ENCODE assay signal across 20 mouse cellular contexts in the genomic region with DNA sequence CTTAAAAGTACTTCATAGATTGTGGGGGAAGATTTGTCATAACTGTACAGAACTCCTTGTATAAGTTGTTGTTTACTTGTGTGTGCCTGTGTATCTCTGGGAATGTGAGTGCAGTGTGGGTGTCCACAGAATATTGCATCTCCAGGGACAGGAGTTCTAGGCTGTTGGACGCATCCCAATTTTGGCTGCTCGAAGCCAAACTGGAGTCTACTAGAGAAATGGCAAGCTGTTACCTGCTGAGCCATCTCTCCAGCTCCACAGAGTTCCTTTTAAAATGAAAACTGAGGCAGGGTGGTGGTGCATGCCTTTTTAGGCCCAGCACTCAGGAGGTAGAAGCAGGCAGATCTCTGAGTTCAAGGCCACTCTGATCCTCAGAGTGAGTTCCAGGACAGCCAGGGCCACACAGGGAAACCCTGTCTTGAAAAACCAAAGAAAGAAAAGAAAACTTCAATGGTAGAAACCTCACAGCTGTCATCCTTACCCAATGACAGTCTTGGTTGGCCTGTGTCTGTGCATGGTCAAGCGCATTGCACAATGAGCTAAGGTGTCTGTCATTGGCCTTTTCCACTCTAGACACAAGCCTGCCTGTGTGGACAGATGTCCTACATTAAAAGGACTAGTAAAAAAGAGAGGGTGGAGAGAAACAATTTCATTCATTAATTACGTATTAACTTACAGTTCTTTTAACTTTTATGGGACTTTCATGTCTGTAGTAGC. TPM values are rescaled to one million over a fixed set of nuclear protein-coding genes. Genes with fewer than 3 reads are reported as not detected.
A peak's percentile ranks its signal among the peaks of the same experiment; 100 is the strongest.
DNase-seq lines count a peak whose midpoint lies in the region; ATAC-seq and TF ChIP-seq lines count a peak whose summit lies in the region.
"Had no signal": no experiment of that assay in that cellular context is flagged by ENCODE, and none has a peak within 500 bp of the region (broad histone marks: within the 10 kb centered on the region; RNA-seq: fewer than 3 reads in every experiment).

No protein-coding gene starts in this region.

- no peak overlapping the region for H3K9ac ChIP-seq in kidney, postnatal 0 days (ENCODE audit: low read depth, low read length)
- H3K9ac ChIP-seq: embryonic facial prominence, embryonic 12.5 days; forebrain, embryonic 15.5 days; heart, embryonic 15.5 days; hindbrain, embryonic 14.5 days; intestine, embryonic 15.5 days had no signal

- DNase-seq in cerebellum, adult 18-20 months: peak; percentile 59 to 70
- no peak for DNase-seq in cerebellum, postnatal 4 days (ENCODE audit: low spot score in 2 of 2)
- DNase-seq in kidney, postnatal 0 days (ENCODE audit: low spot score): peak; percentile 16
- no peak for DNase-seq in kidney, adult 8-10 months
- DNase-seq in cerebellum, postnatal 10 days: peak; percentile 26
- DNase-seq in urinary bladder, adult 2 months (ENCODE audit: low spot score): no peak
- DNase-seq: adrenal gland, postnatal 25 days; gastrocnemius, postnatal 10 days; heart, adult 2 months; heart, postnatal 14 days; kidney, adult 18-20 months had no signal

- no peak overlapping the region for H3K4me3 ChIP-seq in kidney, postnatal 0 days (replicated peaks; ENCODE audit: low read depth, low read length)
- H3K4me3 ChIP-seq: embryonic facial prominence, embryonic 12.5 days; forebrain, embryonic 15.5 days; heart, adult 2 months; heart, embryonic 15.5 days; intestine, embryonic 15.5 days had no signal

- no peaks in the 10 kb centered on the region for H3K27me3 ChIP-seq in kidney, postnatal 0 days (ENCODE audit: insufficient read depth, low read length)
- H3K27me3 ChIP-seq: CH12.LX; embryonic facial prominence, embryonic 12.5 days; forebrain, embryonic 15.5 days; heart, embryonic 15.5 days; intestine, embryonic 15.5 days; Patski had no signal

- TF ChIP-seq CTCF in kidney, postnatal 0 days (IDR thresholded peaks at IDR 0.05; ENCODE audit: low read depth): no peak

- no peak overlapping the region for H3K27ac ChIP-seq in kidney, postnatal 0 days
- H3K27ac ChIP-seq: embryonic facial prominence, embryonic 12.5 days; forebrain, embryonic 15.5 days; heart, adult 2 months; heart, embryonic 15.5 days; hindbrain, embryonic 14.5 days; intestine, embryonic 15.5 days had no signal

- WGBS in kidney, postnatal 0 days: 92% methylated on average over 4 of the region's 4 CpGs

- no peaks in the 10 kb centered on the region for H3K9me3 ChIP-seq in kidney, postnatal 0 days (replicated peaks; ENCODE audit: low read length)
- H3K9me3 ChIP-seq: embryonic facial prominence, embryonic 12.5 days; forebrain, embryonic 15.5 days; heart, embryonic 15.5 days; intestine, embryonic 15.5 days had no signal

- no peak overlapping the region for H3K4me2 ChIP-seq in kidney, postnatal 0 days (ENCODE audit: low read length)
- H3K4me2 ChIP-seq: embryonic facial prominence, embryonic 12.5 days; forebrain, embryonic 15.5 days; heart, embryonic 11.5 days; heart, embryonic 15.5 days; hindbrain, embryonic 14.5 days; intestine, embryonic 15.5 days had no signal

- no peak for ATAC-seq in kidney, postnatal 0 days (replicated peaks; ENCODE audit: low FRiP score, low read depth)
- ATAC-seq: activated CD4-positive, CD25-positive, alpha-beta regulatory T cell, adult 4 months; forebrain, embryonic 15.5 days; intestine, embryonic 15.5 days; Patski had no signal

- H3K36me3 ChIP-seq in kidney, postnatal 0 days (ENCODE audit: insufficient read depth, low read length): peaks cover 15% of the 10 kb centered on the region; the same call in 1 of the 2 replicates

- no peaks in the 10 kb centered on the region for H3K4me1 ChIP-seq in kidney, postnatal 0 days (replicated peaks; ENCODE audit: insufficient read depth, low read length)
- H3K4me1 ChIP-seq: embryonic facial prominence, embryonic 12.5 days; heart, embryonic 15.5 days; intestine, embryonic 15.5 days had no signal

RNA-seq across cellular contexts. Expression of a gene that starts 17.1 kb away (rescaled TPM):
- polyA plus RNA-seq in kidney, postnatal 0 days (2015; fragmentation: Nextera tagmentation; extraction: Ambion mirVana): 26.6 and 28.6 TPM in 2 replicates
- 64.2 and 64.6 TPM in 2 replicates for polyA plus RNA-seq in urinary bladder, adult 2 months (2012; rRNA removed)

Comparison
In these comparisons a context has a peak if more than half of its experiments do, and no peak if none do; other contexts are left out.
1. DNase-seq: peak in cerebellum, adult 18-20 months (2 of 2), kidney, postnatal 0 days (single experiment) and cerebellum, postnatal 10 days (2 of 2); none in cerebellum, postnatal 4 days (0 of 2), kidney, adult 8-10 months (0 of 2) and urinary bladder, adult 2 months (single experiment).